Mouse (Mus musculus): ENCODE results near the gene Zbtb16. TPM values are rescaled to one million over a fixed set of nuclear protein-coding genes. Genes with fewer than 3 reads are reported as not detected.

Zbtb16 gene
- polyA plus RNA-seq, 1 experiment from 2014 or later, result 6.1 TPM

GRCm38 (mm10) chr9:48674359-48675015 is 161.5 kb downstream of the Zbtb16 start:
- peaks cover 47% of the 10 kb centered on the region for H3K4me1 ChIP-seq (replicated peaks; ENCODE audit: control insufficient read depth, insufficient read depth, low read length)
- H3K27me3 ChIP-seq (replicated peaks; ENCODE audit: control insufficient read depth, insufficient read depth, low read length), result peaks cover 10% of the 10 kb centered on the region; the same call in 1 of the 2 replicates
- no peaks in the 10 kb centered on the region for H3K36me3 ChIP-seq (ENCODE audit: control insufficient read depth, insufficient read depth)
- no peak overlapping the region for H3K9ac ChIP-seq (replicated peaks; ENCODE audit: low read depth, low read length)
- H3K4me3 ChIP-seq (replicated peaks; ENCODE audit: low read length), result no peak overlapping the region
- 5% methylated on average over 11 of the region's 11 CpGs for WGBS
- H3K27ac ChIP-seq (ENCODE audit: low read length), result no peak overlapping the region
- no peaks in the 10 kb centered on the region for H3K9me3 ChIP-seq (ENCODE audit: control insufficient read depth, low read length)
- no peak overlapping the region for H3K4me2 ChIP-seq (ENCODE audit: low read length)
- ATAC-seq, result no peak

DNA sequence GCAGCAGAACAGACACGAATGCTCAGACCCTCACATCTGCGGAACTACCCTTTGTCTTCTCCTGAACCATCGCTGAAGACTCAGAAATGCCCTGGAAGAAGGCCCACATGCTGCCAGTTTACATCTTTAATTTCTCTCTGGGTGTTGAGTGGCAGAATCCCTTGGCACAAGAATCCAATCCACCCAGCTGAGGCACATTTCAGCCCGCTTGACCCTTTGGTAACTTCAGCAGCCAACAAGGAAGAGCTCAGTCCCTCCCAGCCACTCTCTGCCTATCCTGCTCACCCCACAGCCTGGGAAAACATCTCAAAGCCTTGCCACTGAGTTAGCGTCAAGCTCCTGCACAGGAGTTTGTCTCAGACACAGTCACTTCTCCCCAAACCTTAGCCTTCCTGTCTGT is 162.2 kb downstream of the Zbtb16 start:
- WGBS, result 24% methylated on average over 5 of the region's 5 CpGs

DNA sequence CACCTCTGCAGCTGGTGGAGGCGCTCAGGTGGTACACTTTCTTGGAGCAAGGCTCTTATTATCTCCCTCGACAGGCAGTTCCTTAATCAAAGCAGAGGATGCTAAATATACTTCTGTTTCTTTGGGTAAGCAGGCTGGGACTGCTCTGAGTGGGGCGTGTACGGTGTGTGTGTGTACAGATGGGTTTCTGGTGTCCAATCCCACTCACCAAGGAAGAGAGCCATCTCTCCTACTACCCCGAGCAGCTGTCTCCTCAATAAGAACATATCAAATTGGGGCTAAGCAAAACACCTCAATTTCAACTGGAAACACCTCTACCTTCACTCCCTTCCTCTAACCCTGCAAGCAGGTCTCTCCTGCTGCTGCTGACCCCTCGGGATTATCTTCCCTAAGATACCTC is 162.8 kb downstream of the Zbtb16 start:
- Histone ChIP-seq H3K9ac (replicated peaks; ENCODE audit: low read depth, low read length) (no peak overlapping the region), H3K4me2 (ENCODE audit: low read length) (no peak overlapping the region), H3K4me1 (replicated peaks; ENCODE audit: control insufficient read depth, insufficient read depth, low read length) (peaks cover 36% of the 10 kb centered on the region), H3K36me3 (ENCODE audit: control insufficient read depth, insufficient read depth) (no peaks in the 10 kb centered on the region), H3K27ac (ENCODE audit: low read length) (no peak overlapping the region), H3K9me3 (ENCODE audit: control insufficient read depth, low read length) (no peaks in the 10 kb centered on the region), H3K27me3 (replicated peaks; ENCODE audit: control insufficient read depth, insufficient read depth, low read length) (peaks cover 9% of the 10 kb centered on the region; the same call in 1 of the 2 replicates), H3K4me3 (replicated peaks; ENCODE audit: low read length) (no peak overlapping the region)
- 61% methylated on average over 6 of the region's 6 CpGs for WGBS
- ATAC-seq, result no peak

More for the DNA sequence above, 162.2 kb downstream of the Zbtb16 start:
- Histone ChIP-seq H3K27ac (ENCODE audit: low read length) (no peak overlapping the region), H3K4me1 (replicated peaks; ENCODE audit: control insufficient read depth, insufficient read depth, low read length) (peaks cover 41% of the 10 kb centered on the region), H3K4me3 (replicated peaks; ENCODE audit: low read length) (no peak overlapping the region), H3K9ac (replicated peaks; ENCODE audit: low read depth, low read length) (no peak overlapping the region), H3K9me3 (ENCODE audit: control insufficient read depth, low read length) (no peaks in the 10 kb centered on the region), H3K4me2 (ENCODE audit: low read length) (no peak overlapping the region), H3K27me3 (replicated peaks; ENCODE audit: control insufficient read depth, insufficient read depth, low read length) (peaks cover 9% of the 10 kb centered on the region; the same call in 1 of the 2 replicates), H3K36me3 (ENCODE audit: control insufficient read depth, insufficient read depth) (no peaks in the 10 kb centered on the region)
- no peak for ATAC-seq

DNA sequence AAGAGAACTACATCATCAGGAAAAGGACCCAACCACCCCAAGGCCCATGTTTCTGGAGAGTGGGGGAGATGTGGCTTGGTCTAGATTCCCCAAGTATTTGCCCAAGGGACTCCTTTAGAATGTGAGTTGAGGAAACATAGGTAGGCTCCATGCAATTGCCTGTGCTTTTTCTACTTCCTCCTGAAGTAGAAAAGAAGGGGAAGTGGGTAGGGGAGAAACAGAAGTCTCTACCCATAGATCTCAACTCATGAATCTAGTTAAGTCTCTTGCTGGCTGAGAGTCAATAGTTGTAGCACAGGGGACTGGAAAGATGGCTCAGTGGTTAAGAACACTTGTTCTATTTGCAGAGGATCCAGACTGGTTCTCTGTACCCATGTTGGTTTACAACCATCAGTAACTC is 164.2 kb downstream of the Zbtb16 start:
- no peaks in the 10 kb centered on the region for H3K36me3 ChIP-seq (ENCODE audit: control insufficient read depth, insufficient read depth)
- H3K9ac ChIP-seq (replicated peaks; ENCODE audit: low read depth, low read length), result no peak overlapping the region
- H3K4me1 ChIP-seq (replicated peaks; ENCODE audit: control insufficient read depth, insufficient read depth, low read length), result peaks cover 25% of the 10 kb centered on the region
- H3K4me3 ChIP-seq (replicated peaks; ENCODE audit: low read length), result no peak overlapping the region
- H3K9me3 ChIP-seq (ENCODE audit: control insufficient read depth, low read length), result no peaks in the 10 kb centered on the region
- no peak overlapping the region for H3K4me2 ChIP-seq (ENCODE audit: low read length)
- no peak overlapping the region for H3K27ac ChIP-seq (ENCODE audit: low read length)
- no peak for ATAC-seq
- peaks cover 9% of the 10 kb centered on the region; the same call in 1 of the 2 replicates for H3K27me3 ChIP-seq (replicated peaks; ENCODE audit: control insufficient read depth, insufficient read depth, low read length)

DNA sequence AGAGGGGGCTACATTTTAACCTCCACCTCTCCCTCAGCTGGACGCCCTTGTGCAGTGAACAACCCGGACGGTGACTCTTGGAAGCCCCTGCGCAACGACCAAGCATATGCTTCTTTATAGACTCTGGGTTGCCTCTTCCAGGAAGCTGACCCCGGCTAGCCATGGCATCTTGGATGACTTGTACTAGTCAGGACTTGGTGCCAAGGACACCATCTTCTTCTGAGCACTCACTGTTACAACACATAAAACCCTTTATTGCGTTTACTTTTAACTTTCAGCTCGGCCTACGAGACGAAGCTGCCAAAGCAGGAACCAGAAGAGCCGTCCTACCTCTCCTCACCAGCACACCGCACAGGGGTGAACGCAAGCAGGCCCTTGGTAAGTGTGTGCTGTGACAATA is 165.9 kb downstream of the Zbtb16 start:
- Histone ChIP-seq H3K36me3 (ENCODE audit: control insufficient read depth, insufficient read depth) (no peaks in the 10 kb centered on the region), H3K4me3 (replicated peaks; ENCODE audit: low read length) (no peak overlapping the region), H3K4me2 (ENCODE audit: low read length) (no peak overlapping the region), H3K9me3 (ENCODE audit: control insufficient read depth, low read length) (no peaks in the 10 kb centered on the region), H3K9ac (replicated peaks; ENCODE audit: low read depth, low read length) (no peak overlapping the region), H3K27ac (ENCODE audit: low read length) (no peak overlapping the region), H3K27me3 (replicated peaks; ENCODE audit: control insufficient read depth, insufficient read depth, low read length) (peaks cover 9% of the 10 kb centered on the region; the same call in 1 of the 2 replicates), H3K4me1 (replicated peaks; ENCODE audit: control insufficient read depth, insufficient read depth, low read length) (peaks cover 22% of the 10 kb centered on the region)
- WGBS, result 93% methylated on average over 13 of the region's 13 CpGs
- ATAC-seq, result no peak

DNA sequence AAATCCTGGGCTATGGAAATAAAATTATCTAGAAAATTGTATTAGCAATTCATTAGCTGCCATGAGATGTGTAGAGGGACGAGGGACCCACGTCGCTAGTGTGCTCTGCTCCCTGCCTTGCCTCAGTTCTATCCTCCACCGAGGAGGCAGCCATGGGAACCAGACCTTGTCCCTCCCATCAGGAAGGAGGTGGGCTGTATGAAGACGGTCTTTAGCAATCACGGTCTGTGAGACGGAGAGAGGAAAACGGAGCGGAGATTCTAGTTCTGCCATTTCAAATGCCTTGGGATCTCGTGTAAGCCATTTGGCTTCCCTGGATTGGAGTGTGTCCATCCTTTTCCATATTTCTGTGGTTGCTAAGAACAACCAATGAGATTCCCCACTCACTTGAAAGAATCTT is 166.3 kb downstream of the Zbtb16 start:
- Histone ChIP-seq H3K9me3 (ENCODE audit: control insufficient read depth, low read length) (no peaks in the 10 kb centered on the region), H3K9ac (replicated peaks; ENCODE audit: low read depth, low read length) (no peak overlapping the region), H3K27me3 (replicated peaks; ENCODE audit: control insufficient read depth, insufficient read depth, low read length) (peaks cover 9% of the 10 kb centered on the region; the same call in 1 of the 2 replicates), H3K27ac (ENCODE audit: low read length) (no peak overlapping the region), H3K4me2 (ENCODE audit: low read length) (no peak overlapping the region), H3K36me3 (ENCODE audit: control insufficient read depth, insufficient read depth) (no peaks in the 10 kb centered on the region), H3K4me1 (replicated peaks; ENCODE audit: control insufficient read depth, insufficient read depth, low read length) (peaks cover 17% of the 10 kb centered on the region), H3K4me3 (replicated peaks; ENCODE audit: low read length) (no peak overlapping the region)
- WGBS, result 76% methylated on average over 10 of the region's 10 CpGs
- no peak for ATAC-seq

GRCm38 (mm10) chr9:48666702-48667101 is 169.3 kb downstream of the Zbtb16 start:
- no peak overlapping the region for H3K4me3 ChIP-seq (replicated peaks; ENCODE audit: low read length)
- H3K9ac ChIP-seq (replicated peaks; ENCODE audit: low read depth, low read length), result no peak overlapping the region
- no peaks in the 10 kb centered on the region for H3K9me3 ChIP-seq (ENCODE audit: control insufficient read depth, low read length)
- ATAC-seq, result no peak
- WGBS, result 88% methylated on average over 3 of the region's 3 CpGs
- no peaks in the 10 kb centered on the region for H3K36me3 ChIP-seq (ENCODE audit: control insufficient read depth, insufficient read depth)
- peaks cover 2% of the 10 kb centered on the region; the same call in 1 of the 2 replicates for H3K27me3 ChIP-seq (replicated peaks; ENCODE audit: control insufficient read depth, insufficient read depth, low read length)
- no peak overlapping the region for H3K27ac ChIP-seq (ENCODE audit: low read length)
- no peak overlapping the region for H3K4me2 ChIP-seq (ENCODE audit: low read length)
- peaks cover 18% of the 10 kb centered on the region for H3K4me1 ChIP-seq (replicated peaks; ENCODE audit: control insufficient read depth, insufficient read depth, low read length)

DNA sequence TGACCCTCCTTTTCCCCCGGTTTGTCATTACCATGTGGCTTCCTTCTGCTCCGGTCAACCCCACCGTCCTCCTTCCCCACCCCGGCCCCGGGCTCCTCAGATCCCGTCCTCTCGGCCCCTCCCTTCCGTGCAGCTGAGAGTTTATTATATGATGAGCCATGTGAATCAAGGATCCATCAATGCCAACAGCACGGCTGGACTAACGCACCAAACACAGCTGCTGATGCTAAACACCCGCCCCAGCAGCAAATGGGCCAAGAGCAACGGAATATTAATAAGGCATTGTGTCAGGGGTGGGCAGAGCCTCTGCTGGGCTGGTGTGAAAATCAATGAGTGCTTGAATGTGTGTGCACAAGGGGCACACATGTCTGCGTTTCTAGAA is 173.0 kb downstream of the Zbtb16 start:
- H3K27ac ChIP-seq (ENCODE audit: low read length), result peak overlapping the region; percentile 49
- H3K4me2 ChIP-seq (ENCODE audit: low read length), result peak overlapping the region; percentile 38
- 8% methylated on average over 13 of the region's 13 CpGs for WGBS
- no peaks in the 10 kb centered on the region for H3K36me3 ChIP-seq (ENCODE audit: control insufficient read depth, insufficient read depth)
- no peaks in the 10 kb centered on the region for H3K9me3 ChIP-seq (ENCODE audit: control insufficient read depth, low read length)
- no peak overlapping the region for H3K4me3 ChIP-seq (replicated peaks; ENCODE audit: low read length)
- peak; percentile 69 for ATAC-seq
- H3K27me3 ChIP-seq (replicated peaks; ENCODE audit: control insufficient read depth, insufficient read depth, low read length), result no peaks in the 10 kb centered on the region
- peaks cover 18% of the 10 kb centered on the region for H3K4me1 ChIP-seq (replicated peaks; ENCODE audit: control insufficient read depth, insufficient read depth, low read length)
- H3K9ac ChIP-seq (replicated peaks; ENCODE audit: low read depth, low read length), result no peak overlapping the region

DNA sequence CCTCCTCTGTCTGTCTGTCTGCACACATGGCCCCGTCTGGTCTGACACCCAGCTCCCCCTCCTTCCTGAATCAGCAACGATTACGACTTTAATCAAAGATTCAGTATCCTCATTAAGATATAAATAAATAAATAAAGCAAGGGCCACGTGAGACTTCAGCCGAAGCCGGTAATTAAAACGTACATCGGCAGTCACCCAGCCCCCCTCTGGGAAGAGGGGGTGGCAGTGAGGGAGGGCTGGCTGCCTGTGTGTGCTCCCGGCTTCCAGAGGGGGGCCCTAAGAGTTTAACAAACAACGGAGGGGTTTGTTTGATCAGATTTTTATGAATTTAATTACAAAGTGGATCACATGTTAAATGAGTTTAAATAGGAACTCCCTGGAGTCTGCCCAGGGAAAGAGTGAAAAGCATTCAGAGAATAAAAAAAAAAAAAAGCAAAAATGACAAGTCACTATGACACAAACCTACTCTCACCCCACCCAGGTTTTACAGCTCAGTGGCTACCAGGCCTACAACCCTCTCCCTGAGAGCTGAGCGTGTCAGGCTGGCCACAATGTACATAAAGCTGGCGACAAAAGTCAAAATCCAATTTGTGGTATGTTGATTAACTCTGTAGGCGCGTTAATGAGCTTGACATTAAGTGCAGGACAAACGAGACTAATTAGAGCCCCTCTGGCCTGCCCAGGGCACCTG is 173.5 kb downstream of the Zbtb16 start:
- Histone ChIP-seq H3K9ac (replicated peaks; ENCODE audit: low read depth, low read length) (no peak overlapping the region), H3K36me3 (ENCODE audit: control insufficient read depth, insufficient read depth) (no peaks in the 10 kb centered on the region), H3K4me2 (ENCODE audit: low read length) (peak overlapping the region; percentile 38), H3K27me3 (replicated peaks; ENCODE audit: control insufficient read depth, insufficient read depth, low read length) (no peaks in the 10 kb centered on the region), H3K27ac (ENCODE audit: low read length) (peak overlapping the region; percentile 49; the same call in 1 of the 2 replicates), H3K9me3 (ENCODE audit: control insufficient read depth, low read length) (no peaks in the 10 kb centered on the region), H3K4me1 (replicated peaks; ENCODE audit: control insufficient read depth, insufficient read depth, low read length) (peaks cover 18% of the 10 kb centered on the region), H3K4me3 (replicated peaks; ENCODE audit: low read length) (no peak overlapping the region)
- ATAC-seq, result peak; percentile 69
- WGBS, result 7% methylated on average over 15 of the region's 15 CpGs
